ENCODE assay signal across 9 mouse cellular contexts in genomic region chr16:46008036-46008605, GRCm38 (mm10). TPM values are rescaled to one million over a fixed set of nuclear protein-coding genes. Genes with fewer than 3 reads are reported as not detected.
DNase-seq lines count a peak whose midpoint lies in the region; ATAC-seq and TF ChIP-seq lines count a peak whose summit lies in the region.
"Had no signal": no experiment of that assay in that cellular context is flagged by ENCODE, and none has a peak within 500 bp of the region (broad histone marks: within the 10 kb centered on the region; RNA-seq: fewer than 3 reads in every experiment).

No protein-coding gene starts in this region.

- peak overlapping the region; percentile 95 for H3K4me2 ChIP-seq in limb, embryonic 13.5 days (replicated peaks)
- H3K4me2 ChIP-seq in hindbrain, embryonic 16.5 days (ENCODE audit: low read length) = peak overlapping the region; percentile 87
- peak overlapping the region; percentile 62 for H3K4me2 ChIP-seq in midbrain, postnatal 0 days (ENCODE audit: low read depth, low read length, poor library complexity, severe bottlenecking)

- peaks cover 14% of the 10 kb centered on the region for H3K27me3 ChIP-seq in limb, embryonic 13.5 days
- H3K27me3 ChIP-seq in limb, embryonic 10.5 days (ENCODE audit: low read depth, poor library complexity, severe bottlenecking) = peaks cover 6% of the 10 kb centered on the region
- H3K27me3 ChIP-seq in hindbrain, embryonic 16.5 days (replicated peaks; ENCODE audit: control insufficient read depth, insufficient read depth, low read length) = no peaks in the 10 kb centered on the region
- no peaks in the 10 kb centered on the region for H3K27me3 ChIP-seq in midbrain, postnatal 0 days (ENCODE audit: insufficient read depth, low read length)

- no peak for TF ChIP-seq POLR2A in lung, adult 2 months (IDR thresholded peaks at IDR 0.05; ENCODE audit: borderline replicate concordance, extremely low read depth, low read depth, low read length)

- H3K9ac ChIP-seq in limb, embryonic 13.5 days = no peak overlapping the region
- 0 out of 2 replicates have a peak overlapping the region, but pooled peaks have one; percentile 8 for H3K9ac ChIP-seq in hindbrain, embryonic 16.5 days (ENCODE audit: low read depth, low read length)
- no peak overlapping the region for H3K9ac ChIP-seq in midbrain, postnatal 0 days (replicated peaks; ENCODE audit: low read length, poor library complexity, severe bottlenecking)

- no peaks in the 10 kb centered on the region for H3K36me3 ChIP-seq in limb, embryonic 13.5 days
- no peaks in the 10 kb centered on the region for H3K36me3 ChIP-seq in limb, embryonic 10.5 days
- H3K36me3 ChIP-seq in hindbrain, embryonic 16.5 days (ENCODE audit: control insufficient read depth, insufficient read depth, low read length) = no peaks in the 10 kb centered on the region
- H3K36me3 ChIP-seq in midbrain, postnatal 0 days (ENCODE audit: insufficient read depth, low read length) = no peaks in the 10 kb centered on the region
- H3K36me3 ChIP-seq: G1E had no signal

- no peak for TF ChIP-seq CTCF in midbrain, postnatal 0 days (IDR thresholded peaks at IDR 0.05)
- no peak for TF ChIP-seq CTCF in lung, adult 2 months (IDR thresholded peaks at IDR 0.05; ENCODE audit: insufficient read depth, low read length)

- 67% methylated on average over 5 of the region's 5 CpGs for WGBS in limb, embryonic 13.5 days
- WGBS in limb, embryonic 10.5 days = 86% methylated on average over 5 of the region's 5 CpGs
- whole genome bisulfite sequencing in hindbrain, embryonic 16.5 days = 59% methylated on average over 5 of the region's 5 CpGs
- WGBS in midbrain, postnatal 0 days = 75% methylated on average over 5 of the region's 5 CpGs
- 68% methylated on average over 5 of the region's 5 CpGs for WGBS in lung, adult 2 months

- H3K27ac ChIP-seq in limb, embryonic 13.5 days = no peak overlapping the region
- no peak overlapping the region for H3K27ac ChIP-seq in limb, embryonic 10.5 days
- no peak overlapping the region for H3K27ac ChIP-seq in hindbrain, embryonic 16.5 days (ENCODE audit: low read depth, low read length)
- H3K27ac ChIP-seq in midbrain, postnatal 0 days (ENCODE audit: low read depth, low read length) = no peak overlapping the region

- peak overlapping the region; percentile 59; the same call in 1 of the 2 replicates for H3K4me3 ChIP-seq in limb, embryonic 13.5 days
- no peak overlapping the region for H3K4me3 ChIP-seq in limb, embryonic 10.5 days
- peak overlapping the region; percentile 72 for H3K4me3 ChIP-seq in hindbrain, embryonic 16.5 days (ENCODE audit: low read length)
- H3K4me3 ChIP-seq in midbrain, postnatal 0 days (ENCODE audit: low read depth, low read length) = peak overlapping the region; percentile 71
- no peak overlapping the region for H3K4me3 ChIP-seq in lung, adult 2 months (replicated peaks; ENCODE audit: extremely low read depth, low read depth, low read length)

- no peak for DNase-seq in limb, embryonic 10.5 days (ENCODE audit: low spot score)
- DNase-seq in cerebellum, adult 9-11 months = peak; percentile 64
- DNase-seq in midbrain, postnatal 0 days (ENCODE audit: low spot score) = peak; percentile 44
- no peak for DNase-seq in gastrocnemius, postnatal 25 days
- no peak for DNase-seq in lung, adult 2 months

- H3K4me1 ChIP-seq in limb, embryonic 13.5 days = peaks cover 16% of the 10 kb centered on the region
- peaks cover 9% of the 10 kb centered on the region for H3K4me1 ChIP-seq in limb, embryonic 10.5 days
- H3K4me1 ChIP-seq in hindbrain, embryonic 16.5 days (ENCODE audit: control insufficient read depth, insufficient read depth, low read depth, low read length) = peaks cover 10% of the 10 kb centered on the region
- no peaks in the 10 kb centered on the region; the same call in 1 of the 2 replicates for H3K4me1 ChIP-seq in midbrain, postnatal 0 days (ENCODE audit: insufficient read depth, low read length)
- H3K4me1 ChIP-seq in lung, adult 2 months (ENCODE audit: control insufficient read depth, insufficient read depth, low read length) = peaks cover 3% of the 10 kb centered on the region

- ATAC-seq in limb, embryonic 13.5 days (ENCODE audit: low FRiP score, low read depth) = no peak
- ATAC-seq in hindbrain, embryonic 16.5 days = no peak
- no peak for ATAC-seq in midbrain, postnatal 0 days (ENCODE audit: low FRiP score)
- no peak for ATAC-seq in monocyte, adult 5-6 weeks (replicated peaks; ENCODE audit: insufficient number of reproducible peaks, low FRiP score, low TSS enrichment, poor library complexity, severe bottlenecking)

- no peaks in the 10 kb centered on the region for H3K9me3 ChIP-seq in limb, embryonic 13.5 days
- H3K9me3 ChIP-seq in limb, embryonic 10.5 days (replicated peaks) = no peaks in the 10 kb centered on the region
- no peaks in the 10 kb centered on the region for H3K9me3 ChIP-seq in hindbrain, embryonic 16.5 days (ENCODE audit: control insufficient read depth, low read length)
- H3K9me3 ChIP-seq in midbrain, postnatal 0 days (ENCODE audit: low read length) = no peaks in the 10 kb centered on the region

RNA-seq across cellular contexts. Expression of gene Plcxd2, which starts 1.9 kb away (rescaled TPM):
- 2.3 and 2.7 TPM in 2 replicates for polyA plus RNA-seq in limb, embryonic 13.5 days (2015; fragmentation: Nextera tagmentation; extraction: Ambion mirVana)
- polyA plus RNA-seq in limb, embryonic 10.5 days (2016; fragmentation: Nextera tagmentation; extraction: Ambion mirVana) = 0.92 and 1.1 TPM in 2 replicates
- polyA plus RNA-seq in hindbrain, embryonic 16.5 days (2015; fragmentation: Nextera tagmentation; extraction: Ambion mirVana) = 16.1 and 16.6 TPM in 2 replicates
- 40.5 and 41.5 TPM in 2 replicates for total RNA-seq in midbrain, postnatal 0 days (2014; rRNA removed)
- 12.9 and 13.3 TPM in 2 replicates for polyA plus RNA-seq in midbrain, postnatal 0 days (2015; fragmentation: Nextera tagmentation; extraction: Ambion mirVana)
- total RNA-seq in monocyte, adult 5-6 weeks (2017) = 3.2 to 11.4 TPM (median 8.9 TPM) in 3 replicates
- under 1 TPM; 0.15 to 0.19 TPM for total RNA-seq in gastrocnemius, postnatal 25 days (2021)
- polyA plus RNA-seq in lung, adult 2 months (2012; rRNA removed) = 0.35 and 0.84 TPM in 2 replicates
- polyA plus RNA-seq: G1E had no signal

RNA-seq across cellular contexts. Expression of gene Phldb2, which starts 54.7 kb away (rescaled TPM):
- 76.8 and 77.8 TPM in 2 replicates for polyA plus RNA-seq in limb, embryonic 13.5 days (2015; fragmentation: Nextera tagmentation; extraction: Ambion mirVana)
- polyA plus RNA-seq in limb, embryonic 10.5 days (2016; fragmentation: Nextera tagmentation; extraction: Ambion mirVana) = 38.9 and 50.2 TPM in 2 replicates
- 6.8 and 7.9 TPM in 2 replicates for polyA plus RNA-seq in hindbrain, embryonic 16.5 days (2015; fragmentation: Nextera tagmentation; extraction: Ambion mirVana)
- total RNA-seq in midbrain, postnatal 0 days (2014; rRNA removed) = 4.5 and 9.4 TPM in 2 replicates
- polyA plus RNA-seq in midbrain, postnatal 0 days (2015; fragmentation: Nextera tagmentation; extraction: Ambion mirVana) = 4.2 and 4.8 TPM in 2 replicates
- total RNA-seq in monocyte, adult 5-6 weeks (2017) = 0.87 TPM in 1 of 3 replicates, not detected in the others
- total RNA-seq in gastrocnemius, postnatal 25 days (2021) = 1 to 10 TPM; 9.4 to 9.9 TPM
- polyA plus RNA-seq in lung, adult 2 months (2012; rRNA removed) = 53.0 and 55.6 TPM in 2 replicates
- polyA plus RNA-seq: G1E had no signal

Comparison
In these comparisons a context has a peak if more than half of its experiments do, and no peak if none do; other contexts are left out.
1. H3K4me3 ChIP-seq: peak in limb, embryonic 13.5 days (single experiment), hindbrain, embryonic 16.5 days (single experiment) and midbrain, postnatal 0 days (single experiment); none in limb, embryonic 10.5 days (single experiment) and lung, adult 2 months (single experiment).
2. DNase-seq: peak in cerebellum, adult 9-11 months (single experiment) and midbrain, postnatal 0 days (single experiment); none in limb, embryonic 10.5 days (single experiment), gastrocnemius, postnatal 25 days (single experiment) and lung, adult 2 months (single experiment).
3. Peak in every context shown above with its lines, with median percentiles within 50 percentile points of each other: H3K4me2 ChIP-seq.